Comparison of ENCODE assay signal across 9 mouse cellular contexts in the genomic region with DNA sequence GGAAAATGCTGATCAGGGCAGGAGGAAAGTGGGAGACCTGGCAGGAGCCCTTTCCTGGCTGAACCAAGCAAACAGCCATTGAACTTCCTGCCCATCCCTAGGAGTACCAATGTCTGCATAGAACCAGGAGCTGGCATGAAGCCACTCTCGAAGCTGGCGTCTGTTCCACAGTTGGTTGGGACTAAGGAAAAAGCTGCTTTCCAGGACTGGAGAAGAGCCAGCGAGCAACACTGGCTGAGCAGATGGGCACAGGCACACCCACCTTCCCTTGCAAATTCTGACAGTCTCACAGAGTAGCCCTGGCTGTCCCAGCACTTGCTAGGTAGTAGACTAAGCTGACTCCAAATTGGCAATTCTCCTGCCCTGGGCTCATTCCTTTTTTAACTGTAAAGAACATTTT. TPM values are rescaled to one million over a fixed set of nuclear protein-coding genes. Genes with fewer than 3 reads are reported as not detected.
DNase-seq lines count a peak whose midpoint lies in the region; ATAC-seq lines count a peak whose summit lies in the region.
"Had no signal": no experiment of that assay in that cellular context is flagged by ENCODE, and none has a peak within 500 bp of the region (broad histone marks: within the 10 kb centered on the region; RNA-seq: fewer than 3 reads in every experiment).

No protein-coding gene starts in this region.

- H3K27ac ChIP-seq in embryonic facial prominence, embryonic 10.5 days (replicated peaks), result peak overlapping the region; percentile 71

- H3K4me1 ChIP-seq in embryonic facial prominence, embryonic 10.5 days, result peaks cover 31% of the 10 kb centered on the region

- H3K27me3 ChIP-seq in embryonic facial prominence, embryonic 10.5 days (replicated peaks; ENCODE audit: low read depth, poor library complexity, severe bottlenecking), result peaks cover 12% of the 10 kb centered on the region; the same call in 1 of the 2 replicates
- H3K27me3 ChIP-seq: Patski had no signal

- peaks cover 5% of the 10 kb centered on the region; the same call in 1 of the 2 replicates for H3K36me3 ChIP-seq in embryonic facial prominence, embryonic 10.5 days (replicated peaks)

- H3K4me3 ChIP-seq in embryonic facial prominence, embryonic 10.5 days, result no peak overlapping the region

- 87% methylated on average over 3 of the region's 3 CpGs for WGBS in embryonic facial prominence, embryonic 10.5 days

- no peaks in the 10 kb centered on the region for H3K9me3 ChIP-seq in embryonic facial prominence, embryonic 10.5 days

- ATAC-seq in inflammation-experienced regulatory T-cells, adult 6 months, result no peak
- ATAC-seq: Patski had no signal

- peak; percentile 40 for DNase-seq in kidney, adult 18-20 months
- DNase-seq in kidney, adult 9 months, result no peak
- peak; percentile 65 to 76 for DNase-seq in adrenal gland, postnatal 36 days
- no peak for DNase-seq in embryonic facial prominence, embryonic 10.5 days (ENCODE audit: low spot score)
- DNase-seq in layer of hippocampus, adult 8-10 months (ENCODE audit: low spot score in 2 of 2), result peak; percentile 88 to 93
- peak; percentile 85 for DNase-seq in lung, postnatal 10 days
- no peak for DNase-seq in spleen, adult 12 weeks (ENCODE audit: low spot score)

RNA-seq across cellular contexts. Expression of a gene that starts 3.5 kb away (rescaled TPM):
- not detected for total RNA-seq in adrenal gland, postnatal 36 days (2021)
- not detected in 2 replicates for polyA plus RNA-seq in embryonic facial prominence, embryonic 10.5 days (2016; fragmentation: Nextera tagmentation; extraction: Ambion mirVana)
- not detected for total RNA-seq in layer of hippocampus, adult 8-10 months (2022)
- polyA plus RNA-seq in inflammation-experienced regulatory T-cells, adult 6 months (2017; shearing (Covaris generic)), result not detected

RNA-seq across cellular contexts. Expression of a gene that starts 22.5 kb away (rescaled TPM):
- total RNA-seq in adrenal gland, postnatal 36 days (2021), result 1 to 10 TPM; 3.7 to 5.3 TPM
- polyA plus RNA-seq in embryonic facial prominence, embryonic 10.5 days (2016; fragmentation: Nextera tagmentation; extraction: Ambion mirVana), result 55.8 and 75.8 TPM in 2 replicates
- total RNA-seq in layer of hippocampus, adult 8-10 months (2022), result 1 to 10 TPM; 2.1 to 5.8 (median 4.5) TPM
- polyA plus RNA-seq in inflammation-experienced regulatory T-cells, adult 6 months (2017; shearing (Covaris generic)), result 100 to 1,000 TPM; 153 to 302 (median 185) TPM

RNA-seq across cellular contexts. Expression of a gene that starts 24.5 kb away (rescaled TPM):
- total RNA-seq in adrenal gland, postnatal 36 days (2021), result 100 to 1,000 TPM; 183 to 188 TPM
- 212 and 222 TPM in 2 replicates for polyA plus RNA-seq in embryonic facial prominence, embryonic 10.5 days (2016; fragmentation: Nextera tagmentation; extraction: Ambion mirVana)
- 100 to 1,000 TPM; 264 to 296 (median 284) TPM for total RNA-seq in layer of hippocampus, adult 8-10 months (2022)
- polyA plus RNA-seq in inflammation-experienced regulatory T-cells, adult 6 months (2017; shearing (Covaris generic)), result 100 to 1,000 TPM in 1 of 3 experiments, 10 to 100 TPM in 2; 89.3 to 100 (median 91.5) TPM

Comparison
In these comparisons a context has a peak if more than half of its experiments do, and no peak if none do; other contexts are left out.
1. DNase-seq: peak in kidney, adult 18-20 months (single experiment), adrenal gland, postnatal 36 days (2 of 2), layer of hippocampus, adult 8-10 months (2 of 2) and lung, postnatal 10 days (single experiment); none in kidney, adult 9 months (single experiment), embryonic facial prominence, embryonic 10.5 days (single experiment) and spleen, adult 12 weeks (single experiment).